Mouse (Mus musculus) stomach, postnatal 0 days (tissue): ENCODE measurements around the gene Myog. TPM values are rescaled to one million over a fixed set of nuclear protein-coding genes. Genes with fewer than 3 reads are reported as not detected.

Experiments used
- ATAC-seq: fragments of 200-750 bp; cut with Nextera tagmentation; 2 replicates; pipeline ENCODE4 v1.8.0; 2017; ENCODE audit not compliant: low FRiP score, low TSS enrichment
- DNase-seq: peaks from one replicate; pipeline ENCODE4 v3.0.0-alpha.2; 2016; ENCODE audit warnings: low spot score
- H3K27ac ChIP-seq: fragments of 300-500 bp; sonication (generic); replicated peaks from 2 replicates; pipeline ENCODE4 v1.5.1; 2014; ENCODE audit warnings: mild to moderate bottlenecking, control low read depth
- H3K27me3 ChIP-seq: fragments of 300-500 bp; sonication (generic); 2 replicates; pipeline ENCODE4 v1.6.1; 2014; ENCODE audit warnings: low read length; ENCODE audit not compliant: control insufficient read depth, insufficient read depth
- H3K36me3 ChIP-seq: fragments of 300-500 bp; sonication (generic); 2 replicates; pipeline ENCODE4 v1.6.1; 2014; ENCODE audit warnings: low read length, mixed read lengths; ENCODE audit not compliant: control insufficient read depth, insufficient read depth
- H3K4me1 ChIP-seq: fragments of 300-500 bp; sonication (generic); replicated peaks from 2 replicates; pipeline ENCODE4 v1.6.1; 2014; ENCODE audit warnings: antibody characterized with exemption; ENCODE audit not compliant: control insufficient read depth, insufficient read depth
- H3K4me2 ChIP-seq: fragments of 300-500 bp; sonication (generic); replicated peaks from 2 replicates; pipeline ENCODE4 v1.6.1; 2014; ENCODE audit warnings: low read depth, mild to moderate bottlenecking, control low read depth, moderate library complexity
- H3K4me3 ChIP-seq: fragments of 300-500 bp; sonication (generic); 2 replicates; pipeline ENCODE4 v1.5.1; 2014; ENCODE audit warnings: low read depth, low read length, control low read depth
- H3K9ac ChIP-seq: fragments of 300-500 bp; sonication (generic); 2 replicates; pipeline ENCODE4 v1.6.1; 2014; ENCODE audit warnings: mild to moderate bottlenecking, low read length, control low read depth, mixed read lengths
- H3K9me3 ChIP-seq: fragments of 300-500 bp; sonication (generic); 2 replicates; pipeline ENCODE4 v1.6.1; 2016; ENCODE audit warnings: low read length; ENCODE audit not compliant: control insufficient read depth
- CTCF ChIP-seq: IDR thresholded peaks from 2 replicates; pipeline ENCODE4 v1.5.1; 2016; ENCODE audit warnings: antibody characterized with exemption, low read depth, mild to moderate bottlenecking, moderate library complexity
- EP300 ChIP-seq: optimal IDR thresholded peaks from 2 replicates; pipeline ENCODE3; 2016; ENCODE audit warnings: antibody characterized with exemption
- WGBS: fragments of 180-500 bp; shearing (Covaris S2); extraction: QIAGEN DNeasy Blood & Tissue Kit; methylation state at CpG from one replicate; pipeline ENCODE4 v1.1.7; 2014; 5-methylcytosine and 5-hydroxymethylcytosine counted together
- polyA plus RNA-seq: library from polyadenylated mRNA; unstranded; fragments of >200 nt; fragmentation: Nextera tagmentation; extraction: Ambion mirVana; gene quantifications from 2 replicates; pipeline ENCODE4 v1.2.1, GENCODE M21; 2015

The Myog gene
- polyA plus RNA-seq, 1 experiment from 2014 or later, result 2.7 TPM

- H3K9ac ChIP-seq, result no peak overlapping the region
- H3K9me3 ChIP-seq, result no peaks in the 10 kb centered on the region
- ATAC-seq (no peak), DNase-seq (no peak)
- H3K4me1 ChIP-seq, result no peaks in the 10 kb centered on the region
- no peak overlapping the region for H3K4me2 ChIP-seq
- no peaks in the 10 kb centered on the region for H3K27me3 ChIP-seq
- H3K27ac ChIP-seq, result no peak overlapping the region
- H3K4me3 ChIP-seq, result no peak overlapping the region
- TF ChIP-seq EP300 (no peak), CTCF (no peak)
- WGBS, result 66% methylated on average over 3 of the region's 3 CpGs
- H3K36me3 ChIP-seq, result no peaks in the 10 kb centered on the region
These were observed 4.2 kb downstream of the Myog start for GRCm38 (mm10) chr1:134293738-134294604.

- H3K27ac ChIP-seq, result no peak overlapping the region
- H3K4me3 ChIP-seq, result no peak overlapping the region
- ATAC-seq, result no peak
- H3K27me3 ChIP-seq, result no peaks in the 10 kb centered on the region
- no peaks in the 10 kb centered on the region for H3K4me1 ChIP-seq
- no peaks in the 10 kb centered on the region for H3K9me3 ChIP-seq
- TF ChIP-seq EP300 (no peak), CTCF (no peak)
- DNase-seq, result no peak
- H3K4me2 ChIP-seq, result no peak overlapping the region
- no peak overlapping the region for H3K9ac ChIP-seq
- 86% methylated on average over 8 of the region's 8 CpGs for WGBS
- no peaks in the 10 kb centered on the region for H3K36me3 ChIP-seq
These were observed 7.5 kb downstream of the Myog start for GRCm38 (mm10) chr1:134297265-134297664.

GRCm38 (mm10) chr1:134298636-134299411 lies 9.0 kb downstream of the Myog start:
- Histone ChIP-seq H3K9me3 (no peaks in the 10 kb centered on the region), H3K4me2 (peak overlapping the region; percentile 85), H3K4me3 (peak overlapping the region; percentile 46), H3K9ac (peak overlapping the region; percentile 59), H3K4me1 (0 out of 2 replicates have a peak, but pooled peaks cover 2% of the 10 kb centered on the region), H3K27ac (no peak overlapping the region), H3K36me3 (no peaks in the 10 kb centered on the region), H3K27me3 (no peaks in the 10 kb centered on the region)
- DNase-seq (peak; percentile 60), ATAC-seq (peak; percentile 62)
- WGBS, result 7% methylated on average over 47 of the region's 59 CpGs
- no peak for TF ChIP-seq CTCF
- no peak for TF ChIP-seq EP300

GRCm38 (mm10) chr1:134302568-134303238 lies 12.9 kb downstream of the Myog start:
- Histone ChIP-seq H3K9me3 (no peaks in the 10 kb centered on the region), H3K27me3 (no peaks in the 10 kb centered on the region), H3K9ac (no peak overlapping the region), H3K36me3 (no peaks in the 10 kb centered on the region), H3K4me2 (no peak overlapping the region), H3K4me1 (0 out of 2 replicates have a peak, but pooled peaks cover 2% of the 10 kb centered on the region), H3K4me3 (no peak overlapping the region), H3K27ac (peak overlapping the region; percentile 82)
- 23% methylated on average over 8 of the region's 8 CpGs for WGBS
- ATAC-seq, result no peak
- TF ChIP-seq CTCF (no peak), EP300 (no peak)
- DNase-seq, result peak; percentile 20

GRCm38 (mm10) chr1:134304940-134305339 lies 15.2 kb downstream of the Myog start:
- 86% methylated on average over 9 of the region's 9 CpGs for WGBS

More at GRCm38 (mm10) chr1:134304940-134305339, 15.2 kb downstream of the Myog start:
- H3K4me1 ChIP-seq, result 0 out of 2 replicates have a peak, but pooled peaks cover 2% of the 10 kb centered on the region
- ATAC-seq (no peak), DNase-seq (no peak)
- no peak overlapping the region for H3K4me2 ChIP-seq
- no peak for TF ChIP-seq CTCF
- TF ChIP-seq EP300, result no peak
- H3K27ac ChIP-seq, result no peak overlapping the region
- no peak overlapping the region for H3K4me3 ChIP-seq
- H3K27me3 ChIP-seq, result no peaks in the 10 kb centered on the region
- no peaks in the 10 kb centered on the region for H3K9me3 ChIP-seq
- no peaks in the 10 kb centered on the region for H3K36me3 ChIP-seq
- no peak overlapping the region for H3K9ac ChIP-seq
